Mouse (Mus musculus): ENCODE data around the gene Csde1.

The Csde1 gene

DNA sequence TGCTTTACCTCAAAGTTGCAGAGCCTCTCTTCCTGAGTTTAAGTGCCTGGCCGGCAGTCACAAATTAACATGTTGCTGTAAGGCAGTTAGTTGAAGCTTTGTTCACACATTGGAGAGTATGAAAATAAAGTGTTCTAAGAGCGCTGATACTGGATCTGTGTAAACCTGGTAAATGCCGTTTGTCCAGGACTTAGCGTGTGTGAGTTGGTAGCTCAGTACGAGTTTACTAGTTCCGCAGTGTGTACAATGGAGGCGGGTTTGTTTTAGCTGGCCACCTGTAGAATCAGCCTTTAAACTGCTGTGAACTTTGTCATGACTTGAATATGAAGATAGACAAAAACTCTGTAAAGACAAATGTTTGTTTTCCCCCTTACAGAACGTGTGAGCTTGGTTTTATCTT lies 46.7 kb downstream of the Csde1 start:
- no peak for DNase-seq (ENCODE audit: low spot score)

- no peak for DNase-seq (ENCODE audit: low spot score)
Measured at GRCm38 (mm10) chr3:103068971-103069370, 48.7 kb downstream of the Csde1 start.

- no peak for DNase-seq (ENCODE audit: low spot score)
Measured at GRCm38 (mm10) chr3:103073771-103074170, 53.5 kb downstream of the Csde1 start, which contains the start of gene Ampd1. TSS of gene Ampd1 (plus strand) at chr3:103074014.

DNA sequence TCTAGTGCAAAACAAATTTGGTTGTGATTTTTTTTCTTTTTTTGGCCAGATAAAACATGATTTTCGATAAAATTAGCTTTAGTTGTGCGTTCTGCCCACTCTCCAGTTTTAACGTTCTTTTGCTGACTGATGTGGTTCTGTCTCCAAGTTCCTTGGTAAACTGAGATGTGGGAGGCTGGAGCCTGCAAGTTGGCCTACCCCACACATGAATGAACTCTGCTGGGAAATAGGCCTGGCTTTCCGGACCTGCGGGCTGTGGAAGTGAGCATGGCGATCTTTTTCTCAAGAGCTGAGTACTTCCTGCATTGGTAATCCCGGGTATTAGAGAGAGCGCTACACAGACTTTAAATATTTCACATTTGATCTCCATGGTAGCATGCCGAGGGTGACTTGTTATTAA lies 55.6 kb downstream of the Csde1 start:
- DNase-seq (ENCODE audit: low spot score): no peak

- DNase-seq (ENCODE audit: low spot score): no peak
Measured at GRCm38 (mm10) chr3:103076476-103076875, 56.2 kb downstream of the Csde1 start.

DNA sequence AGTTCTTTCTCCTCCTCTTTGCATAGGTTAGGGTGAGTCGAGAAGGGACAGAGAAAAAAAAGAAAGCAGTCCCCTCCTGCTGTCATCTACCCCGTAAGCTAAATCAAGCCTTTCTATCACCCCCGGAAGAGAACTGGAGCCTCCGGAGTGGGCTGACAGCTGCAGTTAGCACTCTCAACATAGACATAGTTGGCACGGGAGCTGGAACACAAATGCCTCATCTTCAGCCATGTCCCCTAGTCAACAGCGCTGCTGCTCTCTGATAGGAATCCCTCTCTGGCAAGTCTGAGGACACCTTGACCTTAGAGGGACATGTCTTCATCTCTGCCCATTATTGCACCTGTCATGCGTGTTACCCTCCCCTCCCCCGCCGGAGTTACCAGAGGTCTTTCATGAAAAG lies 59.1 kb downstream of the Csde1 start:
- DNase-seq (ENCODE audit: low spot score): no peak

DNA sequence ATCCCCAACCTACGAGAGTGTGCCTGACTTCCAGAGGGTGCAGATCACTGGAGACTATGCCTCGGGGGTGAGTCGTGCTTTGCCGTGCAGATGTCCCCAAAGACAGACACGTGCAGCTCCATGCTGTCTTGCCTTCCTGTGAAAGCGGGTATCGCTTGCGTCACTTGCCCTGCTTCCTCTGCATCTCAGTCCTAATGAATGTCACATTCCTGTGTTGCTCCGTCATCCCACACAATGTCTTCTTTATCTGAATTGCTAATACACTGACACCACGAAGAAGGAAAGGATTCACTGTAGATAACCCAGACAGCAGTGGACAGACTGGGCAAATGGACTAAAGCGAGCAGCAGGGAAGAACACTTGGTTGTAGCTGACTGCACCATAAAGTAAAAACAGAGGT lies 60.8 kb downstream of the Csde1 start:
- no peak for DNase-seq (ENCODE audit: low spot score)

DNA sequence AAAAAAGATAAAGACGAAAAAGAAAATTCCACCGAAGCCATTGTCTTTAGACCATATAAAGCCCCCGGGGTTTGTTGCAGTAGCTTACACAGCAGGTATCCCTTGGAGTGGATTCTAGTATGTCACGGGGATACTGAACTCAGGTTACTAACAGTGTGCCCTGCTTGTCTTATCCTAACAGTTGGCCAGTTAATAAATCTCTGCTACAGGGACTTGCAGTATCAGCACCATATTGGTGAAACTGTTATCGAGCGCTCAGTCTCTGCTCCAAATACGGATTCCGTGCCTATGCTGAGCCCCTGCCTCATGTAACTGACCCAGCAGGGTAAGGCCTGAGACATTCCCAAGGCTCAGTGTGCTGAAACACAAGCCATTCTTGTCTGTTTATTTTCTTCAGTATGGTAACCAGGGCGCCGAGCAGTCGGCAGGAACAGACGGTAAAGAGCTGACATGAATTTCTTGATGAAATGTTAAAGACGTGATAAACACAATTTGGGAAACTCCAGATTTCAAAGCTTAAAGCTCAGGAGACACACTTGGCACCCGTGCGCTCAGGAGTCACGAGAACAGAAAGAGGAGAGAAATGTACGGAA lies 61.7 kb downstream of the Csde1 start:
- no peak for DNase-seq (ENCODE audit: low spot score)

DNA sequence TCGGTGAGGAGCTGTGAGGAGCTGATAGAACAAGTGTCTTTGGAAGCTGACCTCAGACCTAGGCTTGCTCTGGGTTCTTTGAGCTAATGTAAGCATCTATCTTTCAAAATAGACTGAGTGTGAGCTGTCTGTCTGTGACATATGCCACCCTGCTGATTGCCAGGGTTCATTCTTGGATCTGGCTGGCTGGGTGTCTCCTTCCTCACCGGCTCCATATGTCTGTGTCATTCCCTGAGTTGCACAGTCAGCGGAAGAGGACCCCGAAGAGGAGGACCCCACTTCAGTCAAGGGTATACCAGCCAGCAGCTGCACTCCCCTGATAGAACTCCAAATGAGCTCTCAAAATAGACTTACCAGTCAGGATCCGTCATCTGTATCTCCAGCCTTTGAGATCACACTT lies 62.5 kb downstream of the Csde1 start:
- no peak for DNase-seq (ENCODE audit: low spot score)

GRCm38 (mm10) chr3:103085986-103086385 lies 65.8 kb downstream of the Csde1 start:
- no peak for DNase-seq (ENCODE audit: low spot score)

DNA sequence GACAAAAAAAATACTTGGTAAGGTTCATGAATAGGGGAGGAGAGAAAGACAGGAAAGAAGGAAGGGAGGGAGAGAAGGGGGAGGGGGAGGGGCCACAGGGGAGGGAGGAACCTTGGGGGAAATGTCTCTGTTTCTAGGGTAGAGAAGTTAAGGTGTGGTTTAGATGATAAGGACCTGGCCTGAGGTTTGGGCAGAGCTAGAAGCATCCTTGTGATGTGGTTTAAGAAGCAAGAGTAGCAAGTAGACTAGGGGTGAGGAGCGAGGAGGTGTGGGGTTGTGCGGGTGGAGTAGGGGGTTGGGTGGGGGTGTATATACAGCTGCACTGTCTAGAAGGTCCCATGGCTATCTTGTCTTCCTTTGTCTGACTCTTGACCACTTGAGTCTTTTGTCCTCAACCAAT lies 71.5 kb downstream of the Csde1 start:
- peak; percentile 55 for DNase-seq (ENCODE audit: low spot score)

DNA sequence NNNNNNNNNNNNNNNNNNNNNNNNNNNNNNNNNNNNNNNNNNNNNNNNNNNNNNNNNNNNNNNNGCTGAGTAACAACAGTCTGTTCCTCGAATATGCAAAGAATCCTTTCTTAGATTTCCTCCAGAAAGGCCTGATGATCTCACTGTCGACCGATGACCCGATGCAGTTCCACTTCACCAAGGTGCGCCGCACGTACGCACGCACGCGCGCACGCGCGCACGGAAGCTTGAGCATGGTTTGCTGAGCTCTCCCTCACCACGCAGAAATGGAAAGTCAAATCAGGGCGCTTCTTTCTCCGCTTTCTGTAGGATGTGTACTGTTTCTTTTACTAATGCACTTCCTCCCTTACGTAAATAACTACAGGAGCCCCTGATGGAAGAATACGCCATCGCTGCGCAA lies 78.4 kb downstream of the Csde1 start:
- DNase-seq (ENCODE audit: low spot score): peak; percentile 29

DNA sequence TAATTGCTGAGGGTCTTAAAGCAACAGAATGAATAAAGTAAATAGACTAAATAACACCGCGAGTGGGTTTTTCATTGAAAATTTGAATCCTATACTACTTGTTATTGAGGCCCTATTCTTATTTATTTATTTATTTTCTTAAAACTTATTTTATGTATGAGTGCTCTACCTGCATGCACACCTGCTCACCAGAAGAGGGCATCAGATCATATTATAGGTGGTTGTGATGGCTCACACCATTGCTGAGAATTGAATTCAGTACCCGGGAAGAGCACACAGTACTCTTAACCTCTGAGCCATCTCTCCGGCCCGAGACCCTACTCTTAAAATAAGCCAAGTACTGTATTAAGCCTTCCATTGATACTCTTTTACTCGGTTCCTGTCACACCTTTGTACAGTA lies 79.4 kb downstream of the Csde1 start:
- peak; percentile 19 for DNase-seq (ENCODE audit: low spot score)

DNA sequence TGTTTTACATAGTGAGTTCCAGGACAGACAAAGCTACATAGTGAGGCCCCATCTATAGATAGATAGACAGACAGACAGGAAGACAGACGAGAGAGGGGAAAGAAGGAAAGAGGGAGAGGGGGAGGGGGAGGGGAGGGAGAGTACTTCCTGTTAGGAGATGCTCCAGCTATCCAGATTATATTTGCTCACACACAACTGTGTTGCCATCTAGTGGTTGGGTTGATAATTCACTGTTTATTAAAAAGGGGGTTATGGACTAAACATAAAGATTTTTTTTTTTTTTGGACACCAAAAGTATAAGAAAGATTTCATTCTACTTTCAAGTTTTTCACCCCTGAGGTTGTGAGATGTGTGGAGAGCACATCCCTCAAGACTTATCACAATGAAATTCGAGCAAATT lies 80.5 kb downstream of the Csde1 start:
- DNase-seq (ENCODE audit: low spot score): no peak

GRCm38 (mm10) chr3:103101194-103101593 lies 81.0 kb downstream of the Csde1 start:
- DNase-seq (ENCODE audit: low spot score): no peak

DNA sequence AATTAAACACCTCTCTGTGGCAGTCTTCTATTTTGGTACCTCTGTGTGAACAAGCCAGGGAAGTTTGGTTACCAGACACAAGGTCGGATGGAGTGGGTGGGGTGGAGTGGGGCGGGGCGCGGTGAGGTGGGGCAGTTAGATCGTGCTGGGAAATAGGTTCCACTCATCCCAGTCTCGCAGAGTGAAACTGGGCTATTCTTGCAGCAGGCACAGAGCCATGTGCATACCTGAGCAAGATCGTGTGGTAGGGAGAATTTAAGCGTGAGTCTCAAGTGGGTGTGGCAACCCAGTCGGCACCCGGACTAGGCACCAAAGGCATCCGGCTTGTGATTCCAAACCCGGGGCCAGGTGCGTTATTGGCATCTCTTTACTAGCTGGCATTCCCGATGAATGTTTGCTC lies 81.7 kb downstream of the Csde1 start:
- no peak for DNase-seq (ENCODE audit: low spot score)

GRCm38 (mm10) chr3:103102454-103103390 lies 82.5 kb downstream of the Csde1 start, which contains the start of gene Dennd2c:
TSS of gene Dennd2c (plus strand) at chr3:103102604.
- peak; percentile 87 for DNase-seq (ENCODE audit: low spot score)
